Mouse (Mus musculus) bone marrow macrophage, adult 2 months (primary cell): Measurements from ENCODE around the gene Arhgap8.

Experiments
- CTCF ChIP-seq: IDR thresholded peaks from 2 replicates; pipeline ENCODE4 v1.5.1; 2012; ENCODE audit warnings: low read depth, mild to moderate bottlenecking, low read length, moderate library complexity
- POLR2A ChIP-seq: IDR thresholded peaks from 2 replicates; pipeline ENCODE4 v1.6.1; 2012; ENCODE audit warnings: mild to moderate bottlenecking, low read depth, low read length, borderline replicate concordance

GRCm38 (mm10) chr15:84702391-84703345, 17.2 kb upstream of the Arhgap8 start:
- TF ChIP-seq CTCF = no peak
- TF ChIP-seq POLR2A = no peak
